9 mouse cellular contexts compared by ENCODE assay signal in the genomic region with DNA sequence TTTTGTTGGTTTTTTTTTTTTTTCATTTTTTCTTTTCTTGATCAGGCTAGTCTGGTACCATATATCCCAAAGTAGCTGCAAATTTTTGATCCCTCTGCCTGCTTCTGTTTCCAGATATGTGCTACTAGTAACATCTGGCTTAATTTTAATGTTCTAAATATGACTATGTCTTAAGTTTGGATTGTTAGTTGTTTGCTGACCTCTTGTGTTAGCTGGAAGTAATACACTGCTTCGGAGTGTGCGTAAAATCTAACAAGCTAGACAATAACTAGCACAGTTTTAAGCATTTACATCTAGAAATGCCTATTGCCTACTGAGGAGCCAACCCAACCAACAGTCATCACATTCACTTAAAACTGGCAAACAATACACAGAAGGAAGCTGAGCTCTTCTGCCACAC. TPM values are rescaled to one million over a fixed set of nuclear protein-coding genes. Genes with fewer than 3 reads are reported as not detected.
DNase-seq lines count a peak whose midpoint lies in the region; ATAC-seq and TF ChIP-seq lines count a peak whose summit lies in the region.
"Had no signal": no experiment of that assay in that cellular context is flagged by ENCODE, and none has a peak within 500 bp of the region (broad histone marks: within the 10 kb centered on the region; RNA-seq: fewer than 3 reads in every experiment).

No protein-coding gene starts in this region.

- H3K9ac ChIP-seq in liver, postnatal 0 days (replicated peaks), result no peak overlapping the region
- no peak overlapping the region for H3K9ac ChIP-seq in liver, embryonic 11.5 days (ENCODE audit: low read depth, low read length)
- H3K9ac ChIP-seq: liver, embryonic 15.5 days had no signal

- H3K36me3 ChIP-seq in liver, postnatal 0 days (replicated peaks; ENCODE audit: insufficient read depth, low read length), result peaks cover 7% of the 10 kb centered on the region
- peaks cover 6% of the 10 kb centered on the region; the same call in 1 of the 2 replicates for H3K36me3 ChIP-seq in liver, embryonic 11.5 days (ENCODE audit: control insufficient read depth, insufficient read depth, low read length)

- no peak for DNase-seq in frontal cortex, postnatal 25 days (ENCODE audit: low spot score in 2 of 2)
- no peak for DNase-seq in liver, postnatal 0 days
- DNase-seq in liver, embryonic 11.5 days (ENCODE audit: low spot score), result no peak
- peak; percentile 29 for DNase-seq in MN1 (ENCODE audit: low spot score)
- DNase-seq in spleen, adult 12 weeks (ENCODE audit: low spot score), result no peak
- DNase-seq in spleen, postnatal 4 days (ENCODE audit: low spot score in 2 of 2), result no peak

- H3K9me3 ChIP-seq in liver, postnatal 0 days (ENCODE audit: low read length), result no peaks in the 10 kb centered on the region
- H3K9me3 ChIP-seq in liver, embryonic 11.5 days (ENCODE audit: control insufficient read depth, low read length), result no peaks in the 10 kb centered on the region
- H3K9me3 ChIP-seq: liver, embryonic 15.5 days had no signal

- H3K27me3 ChIP-seq in liver, postnatal 0 days (ENCODE audit: insufficient read depth, low read length), result no peaks in the 10 kb centered on the region
- no peaks in the 10 kb centered on the region for H3K27me3 ChIP-seq in liver, embryonic 11.5 days (replicated peaks; ENCODE audit: control insufficient read depth, insufficient read depth, low read length)
- H3K27me3 ChIP-seq: liver, embryonic 15.5 days had no signal

- WGBS in liver, postnatal 0 days (ENCODE audit: insufficient replicate concordance), result 72% methylated on average over 2 of the region's 2 CpGs
- 89% methylated on average over 2 of the region's 2 CpGs for WGBS in liver, embryonic 11.5 days

- H3K4me3 ChIP-seq in liver, postnatal 0 days (ENCODE audit: low read depth, low read length), result no peak overlapping the region
- H3K4me3 ChIP-seq in liver, embryonic 11.5 days (ENCODE audit: low read depth, low read length), result no peak overlapping the region
- H3K4me3 ChIP-seq: liver, embryonic 15.5 days had no signal

- peak; percentile 51 for ATAC-seq in frontal cortex, adult (ENCODE audit: low TSS enrichment)
- ATAC-seq in liver, postnatal 0 days, result no peak
- no peak; the same call in 1 of the 2 replicates for ATAC-seq in liver, embryonic 11.5 days (replicated peaks; ENCODE audit: low FRiP score)
- 0 out of 2 replicates have a peak, but pooled peaks have one; percentile 33 for ATAC-seq in megakaryocyte, adult 5-6 weeks (ENCODE audit: poor library complexity, severe bottlenecking)

- no peak for TF ChIP-seq EP300 in liver, postnatal 0 days (IDR thresholded peaks at IDR 0.05; ENCODE audit: low read depth)

- no peak overlapping the region for H3K4me2 ChIP-seq in liver, postnatal 0 days (ENCODE audit: low read depth, low read length)
- H3K4me2 ChIP-seq in liver, embryonic 11.5 days, result no peak overlapping the region
- H3K4me2 ChIP-seq: liver, embryonic 15.5 days had no signal

- H3K4me1 ChIP-seq in liver, postnatal 0 days (ENCODE audit: insufficient read depth), result 0 out of 2 replicates have a peak, but pooled peaks cover 3% of the 10 kb centered on the region
- no peaks in the 10 kb centered on the region for H3K4me1 ChIP-seq in liver, embryonic 11.5 days (replicated peaks; ENCODE audit: control insufficient read depth, insufficient read depth, low read length)
- H3K4me1 ChIP-seq: liver, embryonic 15.5 days had no signal

- H3K27ac ChIP-seq in liver, postnatal 0 days (ENCODE audit: low read depth), result no peak overlapping the region
- no peak overlapping the region for H3K27ac ChIP-seq in liver, embryonic 11.5 days (ENCODE audit: low read depth, low read length)
- H3K27ac ChIP-seq: liver, embryonic 15.5 days had no signal

- TF ChIP-seq CTCF in liver, postnatal 0 days (IDR thresholded peaks at IDR 0.05; ENCODE audit: low read depth), result peak; percentile 60

RNA-seq across cellular contexts. Expression of a gene that starts 13.4 kb away (rescaled TPM):
- polyA plus RNA-seq in liver, postnatal 0 days (2015; fragmentation: Nextera tagmentation; extraction: Ambion mirVana), result 224 and 240 TPM in 2 replicates
- polyA plus RNA-seq in liver, embryonic 11.5 days (2014; fragmentation: Nextera tagmentation; extraction: Ambion mirVana), result 546 and 598 TPM in 2 replicates
- 1,377 and 1,389 TPM in 2 replicates for total RNA-seq in megakaryocyte, adult 5-6 weeks (2015)
- total RNA-seq in megakaryocyte, adult 5-6 weeks (2017), result 1,172 and 1,341 TPM in 2 replicates

RNA-seq across cellular contexts. Expression of a gene that starts 13.6 kb away (rescaled TPM):
- 19.1 and 20.1 TPM in 2 replicates for polyA plus RNA-seq in liver, postnatal 0 days (2015; fragmentation: Nextera tagmentation; extraction: Ambion mirVana)
- 15.3 and 17.0 TPM in 2 replicates for polyA plus RNA-seq in liver, embryonic 11.5 days (2014; fragmentation: Nextera tagmentation; extraction: Ambion mirVana)
- total RNA-seq in megakaryocyte, adult 5-6 weeks (2015), result 5.5 and 5.9 TPM in 2 replicates
- 1.7 and 6.9 TPM in 2 replicates for total RNA-seq in megakaryocyte, adult 5-6 weeks (2017)

RNA-seq across cellular contexts. Expression of a gene that starts 45.7 kb away (rescaled TPM):
- polyA plus RNA-seq in liver, postnatal 0 days (2015; fragmentation: Nextera tagmentation; extraction: Ambion mirVana), result 6.2 and 6.5 TPM in 2 replicates
- 4.0 and 4.1 TPM in 2 replicates for polyA plus RNA-seq in liver, embryonic 11.5 days (2014; fragmentation: Nextera tagmentation; extraction: Ambion mirVana)
- 3.9 and 6.6 TPM in 2 replicates for total RNA-seq in megakaryocyte, adult 5-6 weeks (2015)
- 5.1 and 6.2 TPM in 2 replicates for total RNA-seq in megakaryocyte, adult 5-6 weeks (2017)

RNA-seq across cellular contexts. Expression of a gene that starts 47.1 kb away (rescaled TPM):
- 40.8 and 43.5 TPM in 2 replicates for polyA plus RNA-seq in liver, postnatal 0 days (2015; fragmentation: Nextera tagmentation; extraction: Ambion mirVana)
- polyA plus RNA-seq in liver, embryonic 11.5 days (2014; fragmentation: Nextera tagmentation; extraction: Ambion mirVana), result 38.8 and 41.1 TPM in 2 replicates
- 73.6 and 74.5 TPM in 2 replicates for total RNA-seq in megakaryocyte, adult 5-6 weeks (2015)
- 56.5 and 61.4 TPM in 2 replicates for total RNA-seq in megakaryocyte, adult 5-6 weeks (2017)

Comparison
In these comparisons a context has a peak if more than half of its experiments do, and no peak if none do; other contexts are left out.
1. ATAC-seq: peak in frontal cortex, adult (single experiment) and megakaryocyte, adult 5-6 weeks (single experiment); none in liver, postnatal 0 days (single experiment) and liver, embryonic 11.5 days (single experiment).